Mouse (Mus musculus) MEL (cell line): ENCODE measurements around the gene Hnrnpk. TPM values are rescaled to one million over a fixed set of nuclear protein-coding genes. Genes with fewer than 3 reads are reported as not detected.

Source experiments
- DNase-seq: peaks from one replicate; pipeline ENCODE4 v3.0.0; 2011; ENCODE audit warnings: low read depth, low spot score
- H3K27ac ChIP-seq: 2 replicates; pipeline ENCODE4 v1.5.1; 2012; ENCODE audit warnings: low read depth, mild to moderate bottlenecking, control low read depth, low read length, moderate library complexity; ENCODE audit not compliant: control insufficient read depth
- H3K27me3 ChIP-seq, 2 experiments: fragments of 150-350 bp in 1 of 2; sonication (generic) in 1 of 2; 2 replicates each; pipeline ENCODE4 v1.6.1; 2012; ENCODE audit warnings: low read length in 2 of 2, mild to moderate bottlenecking in 2 of 2, improper control_type of control experiment in 1 of 2, moderate library complexity in 1 of 2; ENCODE audit not compliant: insufficient read depth in 2 of 2, control insufficient read depth in 1 of 2
- H3K36me3 ChIP-seq, 2 experiments: 2 replicates each; pipeline ENCODE4 v1.6.1; 2012 to 2014; ENCODE audit warnings: low read length in 2 of 2, improper control_type of control experiment in 1 of 2, inconsistent platforms in 1 of 2, mild to moderate bottlenecking in 1 of 2; ENCODE audit not compliant: insufficient read depth in 2 of 2, control insufficient read depth in 1 of 2
- H3K4me1 ChIP-seq, 2 experiments: fragments of 150-350 bp in 1 of 2; sonication (generic) in 1 of 2; 2 replicates each; pipeline ENCODE4 v1.6.1; 2012; ENCODE audit warnings: low read length in 2 of 2, improper control_type of control experiment in 1 of 2, mild to moderate bottlenecking in 1 of 2; ENCODE audit not compliant: insufficient read depth in 2 of 2, control insufficient read depth in 1 of 2
- H3K4me3 ChIP-seq, 2 experiments: fragments of 150-350 bp in 1 of 2; sonication (generic) in 1 of 2; 2 replicates each; pipeline ENCODE4 v1.5.1; 2012; ENCODE audit warnings: low read depth in 2 of 2, low read length in 2 of 2, mild to moderate bottlenecking in 2 of 2, moderate library complexity in 2 of 2, control low read depth in 1 of 2, improper control_type of control experiment in 1 of 2; ENCODE audit not compliant: control insufficient read depth in 1 of 2, insufficient read depth in 1 of 2
- H3K79me2 ChIP-seq: 2 replicates; pipeline ENCODE4 v1.6.1; 2012; ENCODE audit warnings: mild to moderate bottlenecking, low read length, moderate library complexity; ENCODE audit not compliant: control insufficient read depth, poor library complexity, insufficient read depth
- H3K9ac ChIP-seq: 2 replicates; pipeline ENCODE4 v1.6.1; 2012; ENCODE audit warnings: low read depth, mild to moderate bottlenecking, control low read depth, low read length, moderate library complexity; ENCODE audit not compliant: control insufficient read depth, poor library complexity, severe bottlenecking
- H3K9me3 ChIP-seq: fragments of 150-350 bp; sonication (generic); replicated peaks from 2 replicates; pipeline ENCODE4 v1.6.1; 2012; ENCODE audit warnings: mild to moderate bottlenecking, low read length, improper control_type of control experiment, moderate library complexity; ENCODE audit not compliant: insufficient read depth
- CHD1 ChIP-seq: IDR thresholded peaks from 2 replicates; pipeline ENCODE4 v1.6.1; 2012; ENCODE audit warnings: low read depth, mild to moderate bottlenecking, inconsistent platforms, low read length, improper control_type of control experiment
- CTCF ChIP-seq, 3 experiments: IDR thresholded peaks in 2 of 3; conservative IDR thresholded peaks in 1 of 3; 2 replicates each; pipeline ENCODE4 v1.5.1; 2011 to 2012; ENCODE audit warnings: low read length in 3 of 3, low read depth in 2 of 3, mild to moderate bottlenecking in 2 of 3, improper control_type of control experiment in 1 of 3, inconsistent platforms in 1 of 3, mixed read lengths in 1 of 3, moderate library complexity in 1 of 3; ENCODE audit not compliant: control insufficient read depth in 1 of 3, insufficient read depth in 1 of 3, poor library complexity in 1 of 3, severe bottlenecking in 1 of 3
- E2F4 ChIP-seq: IDR thresholded peaks from 2 replicates; pipeline ENCODE4 v1.6.1; 2011; ENCODE audit warnings: low read depth, low read length, improper control_type of control experiment, borderline replicate concordance
- ELF1 ChIP-seq: IDR thresholded peaks from 2 replicates; pipeline ENCODE4 v1.6.1; 2014; ENCODE audit warnings: low read depth, mild to moderate bottlenecking, inconsistent platforms, low read length, improper control_type of control experiment, moderate library complexity
- EP300 ChIP-seq, 2 experiments: IDR thresholded peaks; 2 replicates each; pipeline ENCODE4 v1.6.1; 2011; ENCODE audit warnings: improper control_type of control experiment in 2 of 2, low read length in 2 of 2, low read depth in 1 of 2, mild to moderate bottlenecking in 1 of 2
- GABPA ChIP-seq: IDR thresholded peaks from 2 replicates; pipeline ENCODE4 v1.6.1; 2012; ENCODE audit warnings: low read depth, mild to moderate bottlenecking, inconsistent platforms, low read length, improper control_type of control experiment, moderate library complexity
- GATA1 ChIP-seq: IDR thresholded peaks from 2 replicates; pipeline ENCODE4 v1.6.1; 2011; ENCODE audit warnings: low read depth, low read length, improper control_type of control experiment
- KAT2A ChIP-seq: conservative IDR thresholded peaks from 2 replicates; pipeline ENCODE4 v1.6.1; 2012; ENCODE audit warnings: low read depth, low read length, improper control_type of control experiment, inconsistent platforms
- MAFK ChIP-seq: IDR thresholded peaks from 2 replicates; pipeline ENCODE4 v1.6.1; 2011; ENCODE audit warnings: low read depth, mild to moderate bottlenecking, low read length, improper control_type of control experiment, borderline replicate concordance
- MEF2A ChIP-seq: IDR thresholded peaks from 2 replicates; pipeline ENCODE4 v1.6.1; 2014; ENCODE audit warnings: low read depth, mild to moderate bottlenecking, inconsistent platforms, low read length, improper control_type of control experiment; ENCODE audit not compliant: poor library complexity, insufficient replicate concordance, severe bottlenecking; ENCODE audit errors: extremely low read depth
- MYC ChIP-seq: IDR thresholded peaks from 2 replicates; pipeline ENCODE4 v1.6.1; 2011; ENCODE audit warnings: low read depth, mild to moderate bottlenecking, low read length, improper control_type of control experiment, moderate library complexity
- NELFE ChIP-seq: IDR thresholded peaks from 2 replicates; pipeline ENCODE4 v1.6.1; 2011; ENCODE audit warnings: low read depth, low read length, improper control_type of control experiment
- NRF1 ChIP-seq: IDR thresholded peaks from 2 replicates; pipeline ENCODE4 v1.6.1; 2014; ENCODE audit warnings: low read depth, mild to moderate bottlenecking, inconsistent platforms, low read length, improper control_type of control experiment, moderate library complexity; ENCODE audit not compliant: poor library complexity, insufficient read depth, severe bottlenecking
- POLR2AphosphoS2 ChIP-seq: IDR thresholded peaks from 2 replicates; pipeline ENCODE4 v1.6.1; 2011; ENCODE audit warnings: low read length, improper control_type of control experiment
- RAD21 ChIP-seq: IDR thresholded peaks from 2 replicates; pipeline ENCODE4 v1.6.1; 2011; ENCODE audit warnings: mild to moderate bottlenecking, low read depth, low read length, improper control_type of control experiment
- SIN3A ChIP-seq: IDR thresholded peaks from 2 replicates; pipeline ENCODE4 v1.6.1; 2012; ENCODE audit warnings: low read length, improper control_type of control experiment, inconsistent platforms
- SMC3 ChIP-seq: IDR thresholded peaks from 2 replicates; pipeline ENCODE4 v1.6.1; 2011; ENCODE audit warnings: low read depth, low read length, improper control_type of control experiment
- TBP ChIP-seq: IDR thresholded peaks from 2 replicates; pipeline ENCODE4 v1.8.0; 2011; ENCODE audit warnings: low read depth, low read length, improper control_type of control experiment
- UBTF ChIP-seq: IDR thresholded peaks from 2 replicates; pipeline ENCODE4 v1.6.1; 2012; ENCODE audit warnings: low read depth, mild to moderate bottlenecking, inconsistent platforms, low read length, improper control_type of control experiment, moderate library complexity, borderline replicate concordance; ENCODE audit not compliant: insufficient read depth
- USF2 ChIP-seq, 2 experiments: IDR thresholded peaks; 2 replicates each; pipeline ENCODE4 v1.6.1; 2011 to 2012; ENCODE audit warnings: improper control_type of control experiment in 2 of 2, low read length in 2 of 2, borderline replicate concordance in 1 of 2, inconsistent platforms in 1 of 2, low read depth in 1 of 2, mild to moderate bottlenecking in 1 of 2; ENCODE audit not compliant: insufficient read depth in 1 of 2
- ZC3H11A ChIP-seq: IDR thresholded peaks from 2 replicates; pipeline ENCODE4 v1.6.1; 2012; ENCODE audit warnings: low read depth, mild to moderate bottlenecking, inconsistent platforms, low read length, improper control_type of control experiment
- ZKSCAN1 ChIP-seq: IDR thresholded peaks from 2 replicates; pipeline ENCODE4 v1.6.1; 2012; ENCODE audit warnings: low read depth, mild to moderate bottlenecking, inconsistent platforms, low read length, improper control_type of control experiment, moderate library complexity
- ZMIZ1 ChIP-seq: IDR thresholded peaks from 2 replicates; pipeline ENCODE4 v1.6.1; 2012; ENCODE audit warnings: low read depth, mild to moderate bottlenecking, inconsistent platforms, low read length, improper control_type of control experiment, moderate library complexity
- ZNF384 ChIP-seq: IDR thresholded peaks from 2 replicates; pipeline ENCODE4 v1.6.1; 2012; ENCODE audit warnings: low read depth, mild to moderate bottlenecking, inconsistent platforms, low read length, improper control_type of control experiment
- polyA plus RNA-seq, 2 experiments: library from polyadenylated mRNA; stranded (reverse) in 1 of 2; unstranded in 1 of 2; fragments of >175 nt in 1 of 2; fragments of >200 nt in 1 of 2; gene quantifications; 2 replicates each; pipeline versions ENCODE4 v1.2.1 to v1.2.4; 2012; ENCODE audit warnings: low replicate concordance in 2 of 2, low read depth in 1 of 2; ENCODE audit not compliant: insufficient read length in 2 of 2, insufficient read depth in 1 of 2, missing spikeins in 1 of 2
- total RNA-seq: library from RNA; depleted of rRNA; stranded (reverse); fragments of 300-350 nt; gene quantifications from 2 replicates; pipeline ENCODE4 v1.2.3, GENCODE M21; 2012

Hnrnpk gene
- total and polyA plus RNA-seq, 3 experiments: 542 to 1,739 (median 1,502) TPM

GRCm38 (mm10) chr13:58439716-58440115, 36.6 kb upstream of the Hnrnpk start:
- no peak for TF ChIP-seq GATA1
- TF ChIP-seq ZMIZ1: no peak
- TF ChIP-seq EP300 (IDR thresholded peaks at IDR 0.05; ENCODE audit: low read depth in 1 of 2, low read length in 2 of 2): no peak
- no peak for TF ChIP-seq MAFK
- TF ChIP-seq CTCF (IDR thresholded peaks at IDR 0.05 in 2 of 3, conservative IDR thresholded peaks at IDR 0.05 in 1 of 3; ENCODE audit: control insufficient read depth in 1 of 3, insufficient read depth in 1 of 3, low read depth in 2 of 3, low read length in 3 of 3, poor library complexity in 1 of 3, severe bottlenecking in 1 of 3): no peak
- TF ChIP-seq UBTF: no peak
- no peak overlapping the region for H3K4me3 ChIP-seq
- DNase-seq: no peak
- no peaks in the 10 kb centered on the region for H3K79me2 ChIP-seq
- H3K4me1 ChIP-seq: peaks cover 0 to 5% of the 10 kb centered on the region in 2 experiments; a peak in 1 of 4 replicates
- no peaks in the 10 kb centered on the region for H3K9me3 ChIP-seq
- peaks cover 3 to 5% of the 10 kb centered on the region in 2 experiments for H3K27me3 ChIP-seq
- no peaks in the 10 kb centered on the region for H3K36me3 ChIP-seq
- H3K27ac ChIP-seq: no peak overlapping the region
- no peak overlapping the region for H3K9ac ChIP-seq

GRCm38 (mm10) chr13:58423061-58423660, 20.0 kb upstream of the Hnrnpk start:
- peaks cover 0 to 5% of the 10 kb centered on the region in 2 experiments; a peak in 3 of 4 replicates for H3K27me3 ChIP-seq

GRCm38 (mm10) chr13:58422242-58422641, 19.1 kb upstream of the Hnrnpk start:
- H3K4me3 ChIP-seq: no peak overlapping the region
- no peak for DNase-seq
- H3K79me2 ChIP-seq: no peaks in the 10 kb centered on the region
- H3K9ac ChIP-seq: no peak overlapping the region
- H3K27ac ChIP-seq: no peak overlapping the region
- no peaks in the 10 kb centered on the region for H3K9me3 ChIP-seq
- H3K36me3 ChIP-seq: no peaks in the 10 kb centered on the region
- no peaks in the 10 kb centered on the region for H3K4me1 ChIP-seq
- peaks cover 0 to 5% of the 10 kb centered on the region in 2 experiments; a peak in 2 of 4 replicates for H3K27me3 ChIP-seq
- TF ChIP-seq ELF1 (no peak), ZKSCAN1 (no peak), GABPA (no peak), RAD21 (no peak), CHD1 (no peak), NRF1 (no peak), ZNF384 (no peak), SIN3A (no peak), TBP (no peak), USF2 (IDR thresholded peaks at IDR 0.05; ENCODE audit: borderline replicate concordance in 1 of 2, insufficient read depth in 1 of 2, low read depth in 1 of 2, low read length in 2 of 2) (no peak), E2F4 (no peak), KAT2A (no peak), MEF2A (no peak), ZMIZ1 (no peak), ZC3H11A (no peak), POLR2AphosphoS2 (no peak), SMC3 (no peak), MYC (no peak)

More at GRCm38 (mm10) chr13:58423061-58423660, 20.0 kb upstream of the Hnrnpk start:
- Histone ChIP-seq H3K4me1 (no peaks in the 10 kb centered on the region), H3K36me3 (no peaks in the 10 kb centered on the region), H3K79me2 (no peaks in the 10 kb centered on the region), H3K27ac (no peak overlapping the region), H3K9ac (no peak overlapping the region), H3K9me3 (no peaks in the 10 kb centered on the region), H3K4me3 (no peak overlapping the region)
- TF ChIP-seq POLR2AphosphoS2 (no peak), MEF2A (no peak), KAT2A (no peak), NELFE (no peak), ELF1 (no peak), CHD1 (no peak)
- no peak for DNase-seq
